Mouse (Mus musculus) midbrain, embryonic 16.5 days (tissue): ENCODE data around the gene Slc23a4. TPM values are rescaled to one million over a fixed set of nuclear protein-coding genes. Genes with fewer than 3 reads are reported as not detected.

ENCODE experiments used
- ATAC-seq: fragments of 200-750 bp; cut with Nextera tagmentation; 2 replicates; pipeline ENCODE4 v1.8.0; 2017; ENCODE audit warnings: moderate TSS enrichment
- H3K27ac ChIP-seq: fragments of 300-500 bp; sonication (generic); 2 replicates; pipeline ENCODE4 v1.5.1; 2014; ENCODE audit warnings: mild to moderate bottlenecking, low read length, mixed read lengths
- H3K27me3 ChIP-seq: fragments of 300-500 bp; sonication (generic); 2 replicates; pipeline ENCODE4 v1.6.1; 2014; ENCODE audit warnings: low read depth, low read length, mixed read lengths; ENCODE audit not compliant: control insufficient read depth, insufficient read depth
- H3K36me3 ChIP-seq: fragments of 300-500 bp; sonication (generic); 2 replicates; pipeline ENCODE4 v1.6.1; 2014; ENCODE audit warnings: mild to moderate bottlenecking, low read length, moderate library complexity, mixed read lengths; ENCODE audit not compliant: control insufficient read depth, insufficient read depth
- H3K4me1 ChIP-seq: fragments of 300-500 bp; sonication (generic); 2 replicates; pipeline ENCODE4 v1.6.1; 2014; ENCODE audit warnings: mild to moderate bottlenecking, low read length, mixed read lengths; ENCODE audit not compliant: control insufficient read depth, insufficient read depth
- H3K4me2 ChIP-seq: fragments of 300-500 bp; sonication (generic); 2 replicates; pipeline ENCODE4 v1.6.1; 2014; ENCODE audit warnings: mild to moderate bottlenecking, low read length, mixed read lengths
- H3K4me3 ChIP-seq: fragments of 300-500 bp; sonication (generic); 2 replicates; pipeline ENCODE4 v1.5.1; 2014; ENCODE audit warnings: low read depth, mild to moderate bottlenecking, low read length, moderate library complexity, mixed read lengths
- H3K9ac ChIP-seq: fragments of 300-500 bp; sonication (generic); 2 replicates; pipeline ENCODE4 v1.6.1; 2014; ENCODE audit warnings: low read depth, low read length, mixed read lengths
- H3K9me3 ChIP-seq: fragments of 300-500 bp; sonication (generic); replicated peaks from 2 replicates; pipeline ENCODE4 v1.6.1; 2014; ENCODE audit warnings: mild to moderate bottlenecking, low read length, mixed read lengths; ENCODE audit not compliant: control insufficient read depth, poor library complexity, severe bottlenecking
- WGBS: fragments of 180-500 bp; shearing (Covaris S2); extraction: QIAGEN DNeasy Blood & Tissue Kit; methylation state at CpG from one replicate; pipeline ENCODE4 v1.1.7; 2014; 5-methylcytosine and 5-hydroxymethylcytosine counted together
- polyA plus RNA-seq: library from polyadenylated mRNA; unstranded; fragments of >200 nt; fragmentation: Nextera tagmentation; extraction: Ambion mirVana; gene quantifications from 2 replicates; pipeline ENCODE4 v1.2.1, GENCODE M21; 2015

The Slc23a4 gene
- polyA plus RNA-seq, 1 experiment from 2014 or later = 0.92 TPM

GRCm38 (mm10) chr6:34936743-34937142 lies 51.5 kb downstream of the Slc23a4 start:
- ATAC-seq = no peak
- Histone ChIP-seq H3K27me3 (no peaks in the 10 kb centered on the region), H3K4me2 (no peak overlapping the region), H3K27ac (no peak overlapping the region), H3K4me3 (no peak overlapping the region), H3K9me3 (no peaks in the 10 kb centered on the region), H3K9ac (no peak overlapping the region), H3K4me1 (no peaks in the 10 kb centered on the region), H3K36me3 (no peaks in the 10 kb centered on the region)
- 82% methylated on average over 5 of the region's 5 CpGs for WGBS

- no peaks in the 10 kb centered on the region for H3K9me3 ChIP-seq
- no peak overlapping the region for H3K9ac ChIP-seq
- ATAC-seq = no peak
- H3K4me1 ChIP-seq = no peaks in the 10 kb centered on the region
- no peak overlapping the region for H3K4me3 ChIP-seq
- 94% methylated on average over 1 of the region's 1 CpGs for WGBS
- no peak overlapping the region for H3K27ac ChIP-seq
- H3K36me3 ChIP-seq = no peaks in the 10 kb centered on the region
- no peak overlapping the region for H3K4me2 ChIP-seq
- no peaks in the 10 kb centered on the region for H3K27me3 ChIP-seq
Measured at GRCm38 (mm10) chr6:34932633-34933032, 55.6 kb downstream of the Slc23a4 start.

GRCm38 (mm10) chr6:34927594-34927993 lies 60.6 kb downstream of the Slc23a4 start:
- Histone ChIP-seq H3K36me3 (no peaks in the 10 kb centered on the region), H3K4me3 (no peak overlapping the region), H3K9ac (no peak overlapping the region), H3K4me2 (no peak overlapping the region), H3K27me3 (no peaks in the 10 kb centered on the region), H3K4me1 (no peaks in the 10 kb centered on the region), H3K27ac (no peak overlapping the region), H3K9me3 (no peaks in the 10 kb centered on the region)
- 96% methylated on average over 8 of the region's 8 CpGs for WGBS
- ATAC-seq = no peak

GRCm38 (mm10) chr6:34927156-34927555 lies 61.0 kb downstream of the Slc23a4 start:
- Histone ChIP-seq H3K4me2 (no peak overlapping the region), H3K4me3 (no peak overlapping the region), H3K9me3 (no peaks in the 10 kb centered on the region), H3K36me3 (no peaks in the 10 kb centered on the region), H3K27me3 (no peaks in the 10 kb centered on the region), H3K9ac (no peak overlapping the region), H3K4me1 (no peaks in the 10 kb centered on the region), H3K27ac (no peak overlapping the region)
- 40% methylated on average over 4 of the region's 4 CpGs for WGBS
- ATAC-seq = no peak

GRCm38 (mm10) chr6:34921941-34922340 lies 66.3 kb downstream of the Slc23a4 start:
- no peak overlapping the region for H3K4me2 ChIP-seq
- no peaks in the 10 kb centered on the region for H3K9me3 ChIP-seq
- H3K9ac ChIP-seq = no peak overlapping the region
- H3K4me1 ChIP-seq = no peaks in the 10 kb centered on the region
- no peak for ATAC-seq
- WGBS = 59% methylated on average over 13 of the region's 14 CpGs
- H3K36me3 ChIP-seq = no peaks in the 10 kb centered on the region
- H3K27ac ChIP-seq = no peak overlapping the region
- H3K4me3 ChIP-seq = no peak overlapping the region
- H3K27me3 ChIP-seq = no peaks in the 10 kb centered on the region

- no peak for ATAC-seq
- Histone ChIP-seq H3K4me1 (no peaks in the 10 kb centered on the region), H3K36me3 (no peaks in the 10 kb centered on the region), H3K27ac (no peak overlapping the region), H3K27me3 (no peaks in the 10 kb centered on the region), H3K9me3 (no peaks in the 10 kb centered on the region), H3K4me3 (no peak overlapping the region), H3K9ac (no peak overlapping the region), H3K4me2 (no peak overlapping the region)
- WGBS = 97% methylated on average over 12 of the region's 12 CpGs
Measured at GRCm38 (mm10) chr6:34920631-34921030, 67.6 kb downstream of the Slc23a4 start.

- H3K9ac ChIP-seq = no peak within 1 kb of the TSS
- no peaks in the 10 kb centered on the region for H3K9me3 ChIP-seq
- H3K27ac ChIP-seq = no peak within 1 kb of the TSS
- WGBS = 54% methylated on average over 10 of the region's 10 CpGs
- ATAC-seq = no peak
- no peak within 1 kb of the TSS for H3K4me2 ChIP-seq
- H3K27me3 ChIP-seq = no peaks in the 10 kb centered on the region
- H3K36me3 ChIP-seq = no peaks in the 10 kb centered on the region
- no peaks in the 10 kb centered on the region for H3K4me1 ChIP-seq
- no peak within 1 kb of the TSS for H3K4me3 ChIP-seq
Measured at GRCm38 (mm10) chr6:34919956-34920355, 68.2 kb downstream of the Slc23a4 start, which contains the start of gene Stra8. TSS of gene Stra8 (plus strand) at chr6:34920163.

- Histone ChIP-seq H3K36me3 (no peaks in the 10 kb centered on the region), H3K27me3 (no peaks in the 10 kb centered on the region), H3K4me1 (no peaks in the 10 kb centered on the region), H3K9me3 (no peaks in the 10 kb centered on the region), H3K4me2 (no peak overlapping the region), H3K27ac (no peak overlapping the region), H3K4me3 (no peak overlapping the region), H3K9ac (no peak overlapping the region)
- no peak for ATAC-seq
- WGBS = 88% methylated on average over 7 of the region's 7 CpGs
Measured at GRCm38 (mm10) chr6:34919146-34919545, 69.1 kb downstream of the Slc23a4 start.

- no peaks in the 10 kb centered on the region for H3K36me3 ChIP-seq
- no peak overlapping the region for H3K27ac ChIP-seq
- H3K27me3 ChIP-seq = no peaks in the 10 kb centered on the region
- H3K4me1 ChIP-seq = peaks cover 7% of the 10 kb centered on the region
- no peaks in the 10 kb centered on the region for H3K9me3 ChIP-seq
- 82% methylated on average over 3 of the region's 3 CpGs for WGBS
- H3K4me3 ChIP-seq = no peak overlapping the region
- no peak overlapping the region for H3K4me2 ChIP-seq
- no peak overlapping the region for H3K9ac ChIP-seq
- no peak for ATAC-seq
Measured at GRCm38 (mm10) chr6:34914462-34914861, 73.7 kb downstream of the Slc23a4 start.
